Mouse (Mus musculus) layer of hippocampus, adult 11-12 months (tissue): ENCODE measurements around the gene Secisbp2.
"Not testable (repeated sequence)": the region's sequence is repeated elsewhere in the genome, so short reads cannot be mapped to it uniquely, and the experiment has no call there.

Source experiments
- DNase-seq: peaks from one replicate; pipeline ENCODE4 v3.0.0; 2022; ENCODE audit warnings: low spot score

Secisbp2 gene

DNA sequence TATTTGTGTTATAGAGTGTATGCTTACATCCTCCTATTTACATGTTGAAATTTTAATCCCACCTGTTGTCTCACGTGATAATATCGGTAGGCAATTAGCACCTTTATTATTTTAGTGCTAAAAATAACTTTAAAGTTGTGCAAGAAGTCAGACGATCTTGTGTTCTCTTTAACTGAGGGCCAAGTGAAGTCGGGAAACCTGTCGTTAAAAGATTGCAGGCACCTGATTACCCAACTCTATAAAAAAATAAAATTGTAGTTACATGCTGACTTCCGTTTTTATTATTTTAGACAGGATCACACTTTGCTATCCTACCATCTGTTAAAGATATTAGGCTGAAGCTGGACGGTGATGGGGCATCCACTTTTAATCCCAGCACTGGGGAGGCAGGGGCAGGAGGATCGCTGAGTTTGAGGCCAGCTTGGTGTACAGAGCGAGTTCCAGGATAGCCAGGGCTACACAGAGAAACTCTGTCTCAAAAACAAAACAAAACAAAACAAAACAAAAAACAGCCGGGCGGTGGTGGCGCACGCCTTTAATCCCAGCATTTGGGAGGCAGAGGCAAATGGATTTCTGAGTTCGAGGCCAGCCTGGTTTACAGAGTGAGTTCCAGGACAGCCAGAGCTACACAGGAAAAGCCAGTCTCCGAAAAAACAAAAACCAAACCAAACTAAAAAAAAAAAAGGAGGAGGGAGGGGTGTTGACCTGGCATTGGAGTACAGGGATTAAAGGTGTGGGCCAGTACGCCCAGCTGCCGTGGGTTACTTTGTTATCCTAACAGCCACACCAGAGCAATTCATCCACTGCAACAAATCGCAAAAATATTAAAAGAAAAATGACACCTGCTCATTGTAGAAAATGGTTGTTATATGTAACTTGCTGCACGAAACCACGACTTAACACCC is 7.3 kb upstream of the Secisbp2 start:
- DNase-seq, result no peak

DNA sequence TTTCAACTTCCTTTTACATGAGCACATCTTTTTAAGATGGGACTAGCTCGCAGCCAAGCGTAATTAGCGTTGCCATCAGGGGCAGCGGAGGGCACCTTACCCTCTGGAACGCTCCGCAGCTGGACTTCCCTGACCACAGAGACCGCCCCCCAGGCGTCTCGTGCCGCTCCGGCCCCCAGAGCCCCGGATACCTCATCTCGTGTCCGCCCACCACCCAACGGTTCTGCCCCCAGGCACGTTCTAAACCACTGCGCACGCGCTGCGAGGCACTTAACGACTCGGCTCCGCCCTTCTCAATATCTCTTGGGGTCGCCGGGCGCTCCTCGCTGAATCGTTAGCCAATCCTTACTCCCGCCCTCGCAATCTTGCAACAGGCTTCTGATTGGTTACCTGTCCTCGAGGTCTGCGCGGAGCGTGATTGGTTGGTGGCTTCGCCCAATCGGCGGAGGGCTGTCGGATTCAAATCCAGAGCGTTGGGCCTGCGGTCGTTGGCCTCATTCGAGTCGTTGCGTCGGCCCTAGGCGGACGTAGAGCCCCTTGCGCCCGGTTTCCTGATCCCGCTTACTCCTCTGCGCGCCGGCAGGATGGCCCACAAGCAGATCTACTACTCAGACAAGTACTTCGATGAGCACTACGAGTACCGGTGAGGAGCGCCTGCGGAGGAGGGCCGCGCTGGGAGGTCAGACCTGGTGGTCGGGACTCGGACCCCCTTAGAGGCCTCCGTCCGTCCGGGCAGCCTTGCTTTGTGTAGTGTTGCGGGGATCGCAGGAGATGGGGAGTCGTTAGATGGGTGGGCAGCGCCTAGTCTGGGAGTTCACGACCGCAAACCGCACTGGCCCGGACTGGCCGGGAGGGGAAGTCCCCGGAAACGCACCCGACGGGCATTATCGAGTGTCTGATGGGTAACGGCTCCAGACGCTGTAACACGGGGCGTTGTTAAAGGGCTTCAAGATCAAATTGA is 6.4 kb upstream of the Secisbp2 start, which contains the start of gene Cks2:
Cks2 (plus strand) TSS at position 404 of the 961 bp plus-strand sequence.
- peak; percentile 98 for DNase-seq

DNA sequence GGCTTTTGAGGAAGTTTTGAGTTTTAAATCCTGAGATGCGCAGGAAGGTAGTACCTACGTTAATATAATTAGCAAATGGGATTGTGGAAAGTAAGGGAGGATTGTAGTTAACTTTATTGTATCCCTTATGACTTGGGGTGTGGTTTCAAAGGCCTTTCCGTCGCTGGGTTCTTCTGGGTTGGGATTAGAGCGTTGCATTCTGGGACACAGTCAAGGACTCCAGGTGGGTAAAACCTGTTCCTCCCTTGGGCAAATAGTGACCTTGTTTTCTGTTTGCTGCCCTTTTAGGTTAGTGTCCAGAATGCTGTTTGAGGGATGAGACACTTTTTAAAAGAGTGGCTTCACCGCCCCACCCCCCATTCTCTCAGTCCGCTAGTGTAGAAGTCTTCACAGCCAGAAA is 5.6 kb upstream of the Secisbp2 start:
- no peak for DNase-seq

DNA sequence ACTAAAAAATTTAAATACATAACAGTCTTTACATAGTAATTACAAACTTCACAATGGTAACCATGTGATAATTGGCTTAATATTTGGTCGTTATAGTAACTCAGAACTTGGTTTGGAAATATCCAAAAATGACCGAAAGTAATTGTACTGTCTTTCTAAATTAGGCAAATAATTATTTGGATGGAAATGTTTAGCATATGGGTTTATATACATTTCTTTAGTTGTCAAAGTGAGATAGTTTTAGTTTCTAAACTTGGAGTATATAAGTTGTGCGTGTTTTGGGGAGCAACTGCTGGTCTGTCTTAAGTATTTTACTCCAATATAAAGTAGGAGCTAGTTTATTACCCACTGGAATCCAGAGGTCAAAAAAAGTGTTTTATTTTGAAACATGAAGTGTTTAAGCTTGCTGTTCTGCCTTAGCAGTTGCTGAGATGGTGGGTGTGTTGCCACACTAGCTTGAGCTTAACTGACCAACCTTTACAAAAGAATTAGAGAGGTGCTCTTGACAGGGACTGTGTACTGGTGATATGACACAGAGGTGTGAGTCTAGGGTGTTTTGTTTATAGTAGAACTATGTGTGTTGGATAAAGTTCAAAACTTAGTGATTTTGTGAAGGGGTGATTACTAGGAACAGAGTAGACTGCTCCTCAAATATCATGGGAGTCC is 5.0 kb upstream of the Secisbp2 start:
- DNase-seq, result no peak

DNA sequence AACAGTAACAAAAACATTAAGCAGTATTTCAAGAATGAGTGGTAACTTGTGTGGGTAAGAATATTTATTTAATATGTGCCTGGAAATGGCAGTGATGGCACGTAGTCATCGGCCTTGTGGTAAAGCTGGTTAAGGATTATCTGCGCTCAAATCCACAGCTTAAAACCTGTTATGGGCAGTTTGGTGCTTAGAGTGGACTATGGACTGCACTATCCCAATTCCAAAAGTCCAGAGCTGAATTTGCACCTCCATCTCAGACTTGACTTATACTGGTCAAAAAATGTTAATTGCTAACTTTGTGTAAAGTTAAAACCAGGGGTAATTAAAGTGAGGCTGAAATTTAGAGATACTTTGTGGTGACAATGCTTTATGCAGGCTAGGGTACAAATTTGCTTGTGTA is 3.7 kb upstream of the Secisbp2 start:
- no peak for DNase-seq

DNA sequence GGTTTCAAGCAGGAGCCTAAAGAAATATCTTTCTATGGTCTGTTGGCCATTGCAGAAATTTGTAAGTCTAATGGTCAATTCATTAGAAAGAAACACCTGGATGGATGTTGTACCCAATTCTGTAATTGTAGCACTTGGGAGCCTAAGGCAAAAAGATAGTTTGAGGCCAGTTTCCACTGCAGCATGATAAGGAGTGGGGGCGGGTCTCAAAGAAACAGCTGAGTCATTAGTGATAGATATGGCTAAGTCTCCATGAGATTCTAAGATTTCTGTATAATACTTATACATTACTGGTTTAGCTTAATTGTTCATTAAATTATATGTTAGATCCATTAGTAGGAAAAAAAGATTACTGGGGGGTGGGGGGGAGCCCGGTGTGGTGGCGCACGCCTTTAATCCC is 3.3 kb upstream of the Secisbp2 start:
- no peak for DNase-seq

DNA sequence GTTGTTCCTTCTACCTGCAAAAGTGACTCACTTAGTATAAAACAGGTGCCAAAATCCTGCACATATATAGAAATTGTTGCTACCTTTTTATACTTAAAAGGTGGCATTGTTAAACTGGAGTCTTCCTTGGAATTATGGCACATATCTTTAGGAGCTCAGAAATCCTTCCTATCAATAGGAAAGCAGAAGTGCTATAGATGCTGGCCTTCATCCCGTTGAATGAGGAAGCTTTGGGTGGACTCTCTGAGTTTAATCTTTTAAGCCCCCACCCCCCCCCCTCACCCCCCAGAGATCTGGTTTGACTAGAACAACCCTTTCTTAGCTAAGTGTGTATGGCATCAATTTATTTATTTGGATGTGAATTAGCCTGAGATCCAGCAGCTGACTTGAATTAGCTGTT is 1.8 kb upstream of the Secisbp2 start:
- DNase-seq, result no peak

DNA sequence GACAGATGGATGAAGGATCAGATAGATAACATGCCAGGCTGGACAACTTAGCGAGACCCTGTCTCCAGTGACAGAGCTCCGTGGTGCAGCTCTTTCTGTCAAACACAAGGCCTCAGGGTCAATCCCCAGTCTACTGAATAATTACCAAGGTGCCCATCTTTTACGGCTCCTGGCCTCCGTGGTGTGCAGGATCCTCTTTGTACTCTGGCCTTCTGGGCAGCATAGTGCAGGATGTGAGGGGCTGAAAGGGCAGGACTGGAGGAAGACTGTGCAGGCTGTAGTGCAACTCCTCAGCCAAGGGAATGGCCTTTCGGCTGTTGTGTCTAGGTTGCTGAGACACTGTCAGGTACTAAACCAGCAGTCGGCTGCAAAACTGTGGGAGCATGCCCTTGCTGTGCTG is 1.7 kb downstream of the Secisbp2 start:
- no peak for DNase-seq

DNA sequence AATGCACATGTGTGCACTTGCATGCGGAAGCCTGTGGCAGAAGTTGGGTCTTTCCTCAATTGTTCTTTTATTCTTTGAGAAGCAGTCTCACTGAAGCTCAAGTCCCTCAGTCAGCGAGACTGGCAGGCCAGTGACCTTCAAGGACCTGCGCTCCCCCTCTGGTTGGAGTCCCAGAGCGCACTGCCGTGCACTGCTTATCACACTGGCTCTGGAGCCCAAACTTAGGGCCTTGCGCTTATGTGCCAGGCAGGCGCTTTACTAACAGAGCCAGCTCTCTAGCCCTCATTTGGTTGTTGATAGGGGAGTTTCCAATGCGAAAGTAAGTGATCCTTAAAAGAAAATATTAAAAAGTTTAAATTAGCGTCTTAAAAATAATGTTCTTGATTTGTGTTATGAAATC is 2.5 kb downstream of the Secisbp2 start:
- no peak for DNase-seq

DNA sequence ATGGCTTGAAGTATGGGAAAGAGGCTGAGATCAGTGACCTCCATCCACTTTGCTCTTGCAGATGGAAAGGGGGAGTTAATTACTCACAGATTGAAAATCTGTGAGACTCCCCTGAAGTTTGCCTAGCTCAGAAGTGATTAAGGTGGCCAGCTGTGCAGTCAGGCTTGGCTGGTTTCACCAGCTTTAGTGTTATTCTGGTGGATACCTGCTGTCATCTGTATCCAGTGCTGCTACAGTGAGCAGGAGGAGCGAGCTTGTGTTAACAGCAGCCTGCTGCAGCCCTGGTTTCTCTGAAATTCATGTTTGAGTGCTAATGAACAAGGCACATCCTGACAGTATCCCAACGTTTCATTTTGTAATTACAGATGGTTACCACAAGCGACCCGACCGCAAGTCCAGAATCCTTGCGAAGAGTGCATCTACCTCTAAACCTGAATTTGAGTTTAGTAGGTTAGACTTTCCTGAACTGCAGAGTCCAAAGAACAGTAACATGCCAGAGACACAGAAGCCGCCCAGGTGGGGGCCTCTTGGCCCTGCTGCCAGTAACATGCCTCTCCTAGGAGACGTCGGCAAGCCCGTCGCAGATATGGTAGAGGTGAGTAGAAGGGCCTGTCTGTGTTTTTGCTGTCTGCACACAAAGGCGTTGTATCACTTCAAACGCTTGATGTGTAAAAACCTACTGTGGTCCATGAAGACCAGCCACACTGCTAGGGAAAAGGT is 5.2 kb downstream of the Secisbp2 start:
- DNase-seq, result no peak

DNA sequence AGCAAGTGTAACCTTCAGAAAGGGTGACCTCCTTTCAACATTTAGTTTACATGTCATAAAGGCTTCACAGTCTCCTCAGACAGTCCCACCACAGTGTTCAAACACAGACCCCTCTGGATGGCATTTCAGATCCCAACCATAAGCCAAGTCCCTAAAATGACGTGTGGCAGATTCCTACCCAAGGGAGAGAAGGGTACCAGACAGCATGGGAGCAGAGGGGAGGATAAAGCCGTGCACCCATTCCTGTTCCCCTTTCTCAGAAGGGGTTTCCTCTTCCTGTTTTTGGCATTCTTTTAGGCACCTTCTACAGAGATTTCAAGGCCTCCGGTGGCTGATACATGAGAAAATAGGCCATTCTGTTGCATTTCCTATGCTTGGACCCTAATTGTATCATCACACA is 6.6 kb downstream of the Secisbp2 start:
- no peak for DNase-seq

DNA sequence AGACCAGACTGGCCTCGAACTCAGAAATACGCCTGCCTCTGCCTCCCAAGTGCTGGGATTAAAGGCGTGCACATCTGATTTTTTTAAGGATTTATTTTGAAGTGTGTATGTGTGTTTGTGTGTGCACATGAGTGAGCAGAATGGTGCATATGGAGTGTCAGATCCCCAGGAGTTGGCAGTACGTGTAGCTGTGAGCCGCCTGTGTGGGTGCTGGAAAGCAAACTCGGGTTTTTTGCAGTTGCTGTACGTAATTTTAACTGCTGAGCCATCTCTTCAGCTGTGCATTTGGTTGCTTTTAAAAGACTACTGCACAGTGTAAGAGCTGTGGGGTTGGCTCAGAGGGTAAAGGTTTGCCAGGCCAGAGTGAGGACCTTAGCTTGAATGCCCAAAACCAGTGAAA is 8.1 kb downstream of the Secisbp2 start:
- DNase-seq, result no peak

DNA sequence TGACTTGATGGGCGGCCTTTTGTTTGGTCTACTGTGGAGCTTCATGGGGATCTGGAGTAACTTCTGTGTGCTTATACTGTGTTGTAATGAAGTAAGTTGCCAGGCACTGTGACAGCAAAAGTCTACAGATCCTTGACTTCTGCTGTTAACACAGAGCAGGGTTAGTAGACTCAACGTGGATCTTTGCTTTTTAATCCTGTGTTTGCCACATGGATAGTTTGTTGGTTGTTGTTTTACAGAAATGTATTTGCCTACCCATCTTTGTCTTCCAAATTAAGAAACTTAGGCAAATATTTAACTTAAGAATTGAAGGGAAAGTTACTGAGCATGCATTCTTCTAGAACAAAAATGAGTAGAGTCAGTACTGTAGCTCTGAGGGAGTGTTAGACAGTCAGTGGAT is 12.1 kb downstream of the Secisbp2 start:
- no peak for DNase-seq

DNA sequence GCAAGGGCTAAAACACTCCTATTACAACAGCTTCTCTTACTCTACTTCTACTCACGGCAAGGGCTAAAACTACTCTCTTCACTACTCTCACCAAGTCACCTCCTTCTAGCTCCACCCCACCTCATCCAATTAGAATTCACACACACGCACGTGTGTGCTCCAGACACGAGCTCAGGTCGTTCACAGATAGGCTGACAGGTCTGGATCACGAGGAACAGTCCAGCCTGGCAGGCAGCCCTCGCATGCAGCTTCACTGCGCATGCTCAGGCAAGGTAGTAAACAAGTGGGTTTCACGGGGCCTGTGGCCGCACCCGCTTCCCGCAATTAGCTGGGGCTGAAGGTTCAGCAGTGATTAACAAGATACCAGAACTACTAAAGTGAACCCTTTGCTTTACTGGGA is 16.7 kb downstream of the Secisbp2 start:
- not testable (repeated sequence) for DNase-seq

DNA sequence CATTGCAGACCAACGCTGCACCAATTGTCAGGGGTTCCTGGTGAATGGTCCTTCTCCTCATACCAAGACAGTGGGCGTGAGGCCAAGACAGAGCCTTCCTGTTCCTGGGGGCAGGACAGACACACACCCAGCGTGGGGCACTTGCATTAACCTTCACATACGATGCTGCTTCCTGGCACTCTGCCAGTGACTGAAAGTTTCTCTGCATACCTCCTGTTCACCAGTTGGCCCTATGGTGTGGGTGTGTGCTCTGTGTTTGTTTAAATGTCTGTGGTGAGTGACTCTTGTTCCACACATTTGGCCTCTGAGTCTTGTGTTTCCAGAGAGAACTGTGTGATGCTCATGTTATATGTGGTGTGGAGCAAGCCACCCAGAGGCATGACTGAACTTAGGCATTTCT is 25.1 kb downstream of the Secisbp2 start:
- no peak for DNase-seq

DNA sequence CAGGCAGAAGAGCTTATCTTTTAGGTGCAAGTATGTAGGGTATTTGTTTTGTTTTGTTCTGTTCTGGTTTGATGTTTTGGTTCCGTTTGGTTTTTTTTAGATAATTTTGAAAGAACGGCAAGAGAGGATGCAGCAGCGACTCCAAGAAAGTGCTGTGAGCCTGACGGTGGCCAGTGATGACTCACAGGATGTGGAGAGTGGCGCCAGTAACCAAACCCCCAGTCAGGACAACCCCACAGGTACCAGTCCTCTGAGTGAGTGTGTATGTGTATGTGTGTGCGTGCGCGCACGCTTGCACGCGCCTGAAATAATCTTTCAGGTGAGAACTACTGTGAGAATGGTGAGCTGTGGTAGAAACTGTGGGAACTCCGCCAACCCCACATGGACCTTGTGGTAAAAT is 25.5 kb downstream of the Secisbp2 start:
- DNase-seq, result no peak

DNA sequence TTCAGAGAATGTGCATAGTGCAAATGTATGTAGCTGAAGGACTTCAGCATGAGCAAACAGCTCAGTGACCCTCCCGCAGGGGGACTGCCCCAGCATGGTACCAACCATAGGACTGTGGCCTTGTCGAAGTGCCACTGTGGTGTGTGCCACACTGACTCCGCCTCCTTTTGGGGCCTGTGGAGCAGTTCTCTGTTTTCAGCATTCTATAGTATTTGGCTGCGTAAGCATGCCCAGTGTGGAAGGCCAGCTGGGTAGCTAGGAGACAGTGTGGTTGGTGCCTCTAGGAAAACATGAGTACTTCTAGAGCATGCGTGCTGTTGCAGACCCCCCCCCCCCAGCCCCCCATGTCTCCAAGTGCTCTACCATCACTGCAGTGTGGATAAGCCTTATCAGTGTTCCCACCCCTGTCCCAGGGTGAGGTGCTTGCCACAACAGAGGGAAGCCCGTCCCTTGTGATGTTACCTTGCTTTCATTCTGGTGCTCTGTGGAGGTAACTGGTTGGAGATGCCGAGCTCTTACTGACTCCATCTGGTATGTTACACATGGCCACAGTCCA is 26.2 kb downstream of the Secisbp2 start:
- DNase-seq, result no peak

DNA sequence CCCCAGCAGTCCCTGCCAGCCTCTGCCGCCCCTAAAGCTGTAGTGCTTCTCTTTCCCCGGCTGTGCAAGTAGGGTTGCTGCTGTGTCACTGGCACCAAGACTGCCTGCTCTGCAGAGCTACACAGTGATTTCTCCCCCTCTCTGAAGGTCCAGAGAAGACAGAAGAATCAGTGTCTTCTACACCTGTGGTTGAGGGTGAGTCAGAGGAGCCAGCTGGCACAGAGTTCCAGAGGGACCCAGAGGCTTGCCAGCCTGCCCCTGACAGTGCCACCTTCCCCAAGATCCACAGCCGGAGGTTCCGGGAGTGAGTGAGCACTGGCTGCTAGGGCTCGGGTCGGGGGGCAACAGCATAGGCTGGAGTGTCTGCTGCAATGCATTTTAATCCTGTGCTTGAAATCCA is 27.2 kb downstream of the Secisbp2 start:
- no peak for DNase-seq

DNA sequence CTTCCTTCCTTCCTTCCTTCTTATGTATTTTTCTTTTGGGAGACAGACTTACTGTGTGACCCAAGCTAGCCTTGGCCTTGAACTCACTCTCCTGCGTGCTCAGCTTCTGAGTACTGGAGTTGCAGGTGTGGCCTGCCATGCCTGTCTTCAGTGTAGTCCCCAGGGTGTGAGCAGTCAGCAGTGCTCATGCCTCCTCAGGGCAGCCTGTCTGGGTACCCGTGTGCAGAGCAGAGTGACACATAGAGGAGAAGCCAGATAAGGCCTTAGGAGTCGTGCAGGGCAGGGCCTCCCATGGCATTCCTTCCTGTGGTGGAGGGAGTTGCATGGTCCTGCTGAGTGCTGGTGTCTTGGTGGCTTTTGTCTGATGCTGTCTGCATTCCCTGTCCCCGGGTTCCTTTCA is 27.8 kb downstream of the Secisbp2 start:
- no peak for DNase-seq

DNA sequence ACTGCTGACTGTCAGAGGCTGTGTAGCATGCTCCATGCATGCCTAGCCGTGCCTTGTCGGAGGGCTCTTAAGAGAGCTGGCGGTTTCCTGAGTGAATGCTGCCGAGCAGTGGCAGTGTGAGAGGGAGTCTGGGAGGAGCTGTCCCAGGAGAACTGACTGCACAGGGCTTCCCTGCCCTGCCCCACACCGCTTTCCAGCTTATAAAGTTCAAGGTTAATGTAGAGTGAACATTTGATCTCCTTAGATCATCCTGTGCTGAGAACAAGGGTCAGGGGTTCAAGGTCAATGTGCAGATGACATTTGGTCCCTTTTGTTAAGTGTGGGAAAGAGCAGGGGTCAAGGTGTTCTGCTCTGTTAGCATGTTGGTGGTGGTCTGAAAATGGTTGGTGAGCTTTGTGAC is 29.6 kb downstream of the Secisbp2 start:
- DNase-seq, result no peak

DNA sequence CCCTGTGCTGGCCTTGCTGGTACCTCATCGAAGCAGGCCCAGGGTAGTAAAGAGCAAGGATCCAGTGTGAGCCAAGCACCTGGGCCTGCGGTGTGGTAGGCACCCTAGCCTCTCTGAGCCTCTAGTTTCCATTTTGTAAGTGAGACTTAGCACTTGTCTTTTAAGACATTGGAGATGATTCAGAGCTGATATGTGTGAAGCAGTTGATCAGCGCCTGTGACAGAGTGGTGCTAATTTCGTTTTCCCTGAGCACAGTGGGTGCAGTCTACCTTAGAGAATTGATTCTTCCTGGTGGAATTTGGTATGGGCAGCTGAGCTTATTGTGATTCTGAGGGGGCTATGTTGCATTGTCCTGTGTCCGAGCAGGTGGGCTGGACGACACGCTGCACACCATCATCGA is 30.1 kb downstream of the Secisbp2 start:
- DNase-seq, result no peak
